Mouse (Mus musculus): ENCODE data around the gene Notum. TPM values are rescaled to one million over a fixed set of nuclear protein-coding genes. Genes with fewer than 3 reads are reported as not detected.

Notum gene
- polyA plus RNA-seq, 1 experiment from 2014 or later, result 7.4 TPM

- Histone ChIP-seq H3K4me2 (ENCODE audit: low read length) (peak overlapping the region; percentile 71), H3K9me3 (replicated peaks; ENCODE audit: low read length) (no peaks in the 10 kb centered on the region), H3K4me3 (replicated peaks; ENCODE audit: low read depth, low read length) (peak overlapping the region; percentile 47), H3K27me3 (ENCODE audit: insufficient read depth, low read length) (peaks cover 32% of the 10 kb centered on the region), H3K4me1 (replicated peaks; ENCODE audit: insufficient read depth, low read length) (peaks cover 4% of the 10 kb centered on the region; the same call in 1 of the 2 replicates), H3K27ac (no peak overlapping the region), H3K9ac (ENCODE audit: low read depth, low read length) (no peak overlapping the region; the same call in 1 of the 2 replicates), H3K36me3 (ENCODE audit: insufficient read depth, low read length) (no peaks in the 10 kb centered on the region)
- WGBS, result 2% methylated on average over 50 of the region's 50 CpGs
- ATAC-seq (replicated peaks; ENCODE audit: low FRiP score, low read depth) (peak; percentile 12; the same call in 1 of the 2 replicates), DNase-seq (ENCODE audit: low spot score) (no peak)
- TF ChIP-seq CTCF (IDR thresholded peaks at IDR 0.05; ENCODE audit: low read depth), result no peak
Observed at GRCm38 (mm10) chr11:120659509-120660300, 1.3 kb downstream of the Notum start.

DNA sequence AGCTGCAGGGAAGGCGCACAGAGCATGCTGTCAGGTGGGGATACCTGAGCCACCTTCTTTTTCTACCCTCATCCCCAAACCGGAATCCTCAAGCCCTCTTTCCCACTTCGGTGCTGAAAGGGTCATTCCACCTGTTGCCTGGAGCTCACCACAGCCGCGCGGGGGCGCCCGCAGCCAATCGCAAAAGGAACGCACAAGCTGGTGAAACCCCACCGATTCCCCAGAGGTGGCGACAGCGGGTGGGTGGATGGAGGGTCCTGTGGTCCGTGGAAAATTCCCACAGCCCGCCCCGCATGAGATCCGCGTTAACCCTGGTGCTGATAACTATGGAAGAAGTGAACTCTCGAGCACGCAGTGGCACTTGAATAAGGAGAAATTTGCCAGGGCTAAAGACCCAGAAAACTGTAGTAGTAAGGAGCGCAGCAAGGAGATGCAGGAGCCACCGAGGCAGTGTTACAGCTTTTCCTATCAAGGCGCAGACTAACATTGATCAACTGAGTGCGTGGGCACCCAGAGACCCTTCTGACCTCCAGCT is 2.0 kb downstream of the Notum start:
- ATAC-seq (replicated peaks; ENCODE audit: low FRiP score, low read depth) (no peak), DNase-seq (ENCODE audit: low spot score) (peak; percentile 81)
- H3K9ac ChIP-seq (ENCODE audit: low read depth, low read length), result no peak overlapping the region
- peak overlapping the region; percentile 23 for H3K4me2 ChIP-seq (ENCODE audit: low read length)
- H3K27me3 ChIP-seq (ENCODE audit: insufficient read depth, low read length), result peaks cover 32% of the 10 kb centered on the region
- 1% methylated on average over 24 of the region's 24 CpGs for WGBS
- peaks cover 4% of the 10 kb centered on the region; the same call in 1 of the 2 replicates for H3K4me1 ChIP-seq (replicated peaks; ENCODE audit: insufficient read depth, low read length)
- H3K36me3 ChIP-seq (ENCODE audit: insufficient read depth, low read length), result no peaks in the 10 kb centered on the region
- no peak overlapping the region for H3K27ac ChIP-seq
- peak; percentile 92 for TF ChIP-seq CTCF (IDR thresholded peaks at IDR 0.05; ENCODE audit: low read depth)
- peak overlapping the region; percentile 47; the same call in 1 of the 2 replicates for H3K4me3 ChIP-seq (replicated peaks; ENCODE audit: low read depth, low read length)
- no peaks in the 10 kb centered on the region for H3K9me3 ChIP-seq (replicated peaks; ENCODE audit: low read length)

- H3K27me3 ChIP-seq (ENCODE audit: insufficient read depth, low read length), result peaks cover 32% of the 10 kb centered on the region
- H3K4me2 ChIP-seq (ENCODE audit: low read length), result no peak overlapping the region
- WGBS, result 91% methylated on average over 4 of the region's 4 CpGs
- H3K36me3 ChIP-seq (ENCODE audit: insufficient read depth, low read length), result no peaks in the 10 kb centered on the region
- H3K9ac ChIP-seq (ENCODE audit: low read depth, low read length), result no peak overlapping the region
- H3K9me3 ChIP-seq (replicated peaks; ENCODE audit: low read length), result no peaks in the 10 kb centered on the region
- TF ChIP-seq CTCF (IDR thresholded peaks at IDR 0.05; ENCODE audit: low read depth), result no peak
- no peak for DNase-seq (ENCODE audit: low spot score)
- ATAC-seq (replicated peaks; ENCODE audit: low FRiP score, low read depth), result no peak
- no peak overlapping the region for H3K4me3 ChIP-seq (replicated peaks; ENCODE audit: low read depth, low read length)
- H3K27ac ChIP-seq, result no peak overlapping the region
- H3K4me1 ChIP-seq (replicated peaks; ENCODE audit: insufficient read depth, low read length), result peaks cover 4% of the 10 kb centered on the region; the same call in 1 of the 2 replicates
Observed at GRCm38 (mm10) chr11:120657301-120657700, 3.7 kb downstream of the Notum start.

DNA sequence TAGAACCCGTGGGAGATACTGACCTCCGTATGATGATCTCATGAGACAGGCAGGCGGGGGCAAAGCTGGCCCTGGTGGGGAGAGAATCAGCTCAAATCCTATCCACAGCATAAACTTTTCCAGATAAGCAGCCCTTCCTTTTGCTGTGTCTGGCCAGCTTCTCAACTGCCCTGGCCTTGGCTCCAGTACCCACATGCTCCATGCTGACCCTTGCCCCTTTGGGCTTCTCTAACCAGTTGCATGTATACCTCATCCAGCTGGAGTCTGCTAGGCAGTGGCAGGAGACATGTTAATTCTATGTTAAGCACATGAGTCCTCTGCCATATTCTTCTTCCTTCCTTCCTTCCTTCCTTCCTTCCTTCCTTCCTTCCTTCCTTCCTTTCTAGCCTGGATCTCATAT is 6.2 kb downstream of the Notum start:
- no peaks in the 10 kb centered on the region for H3K9me3 ChIP-seq (replicated peaks; ENCODE audit: low read length)
- no peak for DNase-seq (ENCODE audit: low spot score)
- no peak for ATAC-seq (replicated peaks; ENCODE audit: low FRiP score, low read depth)
- H3K4me1 ChIP-seq (replicated peaks; ENCODE audit: insufficient read depth, low read length), result no peaks in the 10 kb centered on the region
- no peak overlapping the region for H3K27ac ChIP-seq
- no peaks in the 10 kb centered on the region for H3K36me3 ChIP-seq (ENCODE audit: insufficient read depth, low read length)
- no peak overlapping the region for H3K4me2 ChIP-seq (ENCODE audit: low read length)
- no peak overlapping the region for H3K9ac ChIP-seq (ENCODE audit: low read depth, low read length)
- no peak for TF ChIP-seq CTCF (IDR thresholded peaks at IDR 0.05; ENCODE audit: low read depth)
- H3K27me3 ChIP-seq (ENCODE audit: insufficient read depth, low read length), result peaks cover 7% of the 10 kb centered on the region
- WGBS, result 73% methylated on average over 3 of the region's 3 CpGs
- no peak overlapping the region for H3K4me3 ChIP-seq (replicated peaks; ENCODE audit: low read depth, low read length)

- no peaks in the 10 kb centered on the region for H3K36me3 ChIP-seq (ENCODE audit: insufficient read depth, low read length)
- no peak overlapping the region for H3K4me3 ChIP-seq (replicated peaks; ENCODE audit: low read depth, low read length)
- no peak overlapping the region for H3K27ac ChIP-seq
- no peak overlapping the region for H3K9ac ChIP-seq (ENCODE audit: low read depth, low read length)
- H3K4me2 ChIP-seq (ENCODE audit: low read length), result no peak overlapping the region
- no peaks in the 10 kb centered on the region for H3K9me3 ChIP-seq (replicated peaks; ENCODE audit: low read length)
- no peaks in the 10 kb centered on the region for H3K27me3 ChIP-seq (ENCODE audit: insufficient read depth, low read length)
- ATAC-seq (replicated peaks; ENCODE audit: low FRiP score, low read depth) (no peak), DNase-seq (ENCODE audit: low spot score) (no peak)
- TF ChIP-seq CTCF (IDR thresholded peaks at IDR 0.05; ENCODE audit: low read depth), result peak; percentile 42
- peaks cover 5% of the 10 kb centered on the region for H3K4me1 ChIP-seq (replicated peaks; ENCODE audit: insufficient read depth, low read length)
- 85% methylated on average over 3 of the region's 3 CpGs for WGBS
Observed at GRCm38 (mm10) chr11:120651872-120652271, 9.1 kb downstream of the Notum start.

- Histone ChIP-seq H3K27me3 (ENCODE audit: insufficient read depth, low read length) (no peaks in the 10 kb centered on the region), H3K9ac (ENCODE audit: low read depth, low read length) (peak within 1 kb of the TSS; percentile 27; the same call in 1 of the 2 replicates), H3K4me2 (ENCODE audit: low read length) (peak within 1 kb of the TSS; percentile 47), H3K4me1 (replicated peaks; ENCODE audit: insufficient read depth, low read length) (peaks cover 7% of the 10 kb centered on the region), H3K4me3 (replicated peaks; ENCODE audit: low read depth, low read length) (peak within 1 kb of the TSS; percentile 10; the same call in 1 of the 2 replicates), H3K36me3 (ENCODE audit: insufficient read depth, low read length) (no peaks in the 10 kb centered on the region), H3K27ac (no peak within 1 kb of the TSS), H3K9me3 (replicated peaks; ENCODE audit: low read length) (no peaks in the 10 kb centered on the region)
- DNase-seq (ENCODE audit: low spot score) (peak; percentile 19), ATAC-seq (replicated peaks; ENCODE audit: low FRiP score, low read depth) (no peak)
- WGBS, result 6% methylated on average over 13 of the region's 13 CpGs
- TF ChIP-seq CTCF (IDR thresholded peaks at IDR 0.05; ENCODE audit: low read depth), result no peak
Observed at GRCm38 (mm10) chr11:120648001-120648476, 12.9 kb downstream of the Notum start, which contains the start of gene Myadml2. TSS of gene Myadml2 (minus strand) at chr11:120648158.

All from kidney, postnatal 0 days (tissue).